Mouse (Mus musculus): ENCODE measurements around the gene Hmgn3. TPM values are rescaled to one million over a fixed set of nuclear protein-coding genes. Genes with fewer than 3 reads are reported as not detected.
"Not testable (repeated sequence)": the region's sequence is repeated elsewhere in the genome, so short reads cannot be mapped to it uniquely, and the experiment has no call there.

Gene Hmgn3
- polyA plus RNA-seq, 2 experiments, result 163 to 204 TPM

DNA sequence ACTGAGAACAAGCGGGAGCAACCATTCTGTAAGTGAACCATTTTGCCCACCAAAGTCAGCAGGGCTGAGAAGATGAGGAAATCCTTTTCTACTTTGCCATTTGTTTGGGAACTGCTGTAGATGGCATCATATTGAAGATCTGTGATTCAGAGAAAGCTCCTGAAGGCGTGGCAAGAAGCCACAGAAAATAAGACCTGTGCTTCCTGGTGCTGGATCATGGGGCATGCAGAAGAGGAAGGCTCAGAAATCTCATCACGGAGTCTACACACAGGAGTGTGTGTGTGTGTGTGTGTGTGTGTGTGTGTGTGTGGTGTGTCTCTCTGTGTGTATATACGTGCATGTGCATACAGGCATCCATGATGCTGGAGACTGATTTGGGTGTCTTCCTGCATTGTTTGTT, 16.7 kb downstream of the Hmgn3 start:
- TF ChIP-seq POLR2A (IDR thresholded peaks at IDR 0.05; ENCODE audit: borderline replicate concordance, extremely low read depth, insufficient read depth, insufficient read length), result no peak
- peaks cover 7% of the 10 kb centered on the region; the same call in 1 of the 2 replicates for H3K4me1 ChIP-seq (ENCODE audit: control insufficient read depth, insufficient read depth, low read length)
- ATAC-seq (ENCODE audit: low FRiP score, low read depth), result no peak
- no peaks in the 10 kb centered on the region for H3K27me3 ChIP-seq (ENCODE audit: control insufficient read depth, insufficient read depth, low read length)
- H3K27ac ChIP-seq (replicated peaks; ENCODE audit: low read depth, low read length), result no peak overlapping the region
- no peak overlapping the region for H3K4me3 ChIP-seq (replicated peaks; ENCODE audit: low read length)
- H3K4me2 ChIP-seq (replicated peaks; ENCODE audit: low read depth, low read length, severe bottlenecking), result no peak overlapping the region
- H3K36me3 ChIP-seq (ENCODE audit: control insufficient read depth, insufficient read depth, low read length), result no peaks in the 10 kb centered on the region
- H3K9ac ChIP-seq (ENCODE audit: low read depth, low read length, severe bottlenecking), result no peak overlapping the region
- no peak for DNase-seq (ENCODE audit: low spot score)
- 95% methylated on average over 4 of the region's 4 CpGs for WGBS
- H3K9me3 ChIP-seq (ENCODE audit: control insufficient read depth, low read length), result no peaks in the 10 kb centered on the region

DNA sequence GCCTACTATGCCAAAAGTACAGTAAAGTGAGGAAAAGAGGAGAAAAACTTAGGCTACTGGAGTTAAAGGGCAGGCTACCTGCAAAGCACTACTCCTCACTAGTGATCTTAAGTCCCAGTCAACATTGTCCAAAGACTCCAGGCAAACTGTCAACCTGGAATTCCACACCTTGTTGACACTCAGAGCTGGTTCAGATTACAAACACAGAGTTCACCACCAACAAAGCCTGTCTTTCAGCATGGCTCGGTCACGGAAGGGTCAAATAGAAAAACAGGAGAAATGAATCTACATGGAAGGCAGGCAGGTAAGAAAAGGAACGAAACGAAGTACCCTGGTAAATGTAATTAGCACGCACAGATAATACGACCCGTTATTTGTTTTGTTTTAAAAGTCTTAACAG, 18.6 kb downstream of the Hmgn3 start:
- Histone ChIP-seq H3K27me3 (ENCODE audit: control insufficient read depth, insufficient read depth, low read length) (no peaks in the 10 kb centered on the region), H3K36me3 (ENCODE audit: control insufficient read depth, insufficient read depth, low read length) (no peaks in the 10 kb centered on the region; the same call in 1 of the 2 replicates), H3K4me3 (replicated peaks; ENCODE audit: low read length) (no peak overlapping the region), H3K4me1 (ENCODE audit: control insufficient read depth, insufficient read depth, low read length) (0 out of 2 replicates have a peak, but pooled peaks cover 5% of the 10 kb centered on the region), H3K9ac (ENCODE audit: low read depth, low read length, severe bottlenecking) (no peak overlapping the region), H3K9me3 (ENCODE audit: control insufficient read depth, low read length) (no peaks in the 10 kb centered on the region), H3K4me2 (replicated peaks; ENCODE audit: low read depth, low read length, severe bottlenecking) (no peak overlapping the region), H3K27ac (replicated peaks; ENCODE audit: low read depth, low read length) (no peak overlapping the region)
- no peak for TF ChIP-seq POLR2A (IDR thresholded peaks at IDR 0.05; ENCODE audit: borderline replicate concordance, extremely low read depth, insufficient read depth, insufficient read length)
- ATAC-seq (ENCODE audit: low FRiP score, low read depth), result no peak
- no peak for DNase-seq (ENCODE audit: low spot score)
- 27% methylated on average over 7 of the region's 7 CpGs for WGBS

DNA sequence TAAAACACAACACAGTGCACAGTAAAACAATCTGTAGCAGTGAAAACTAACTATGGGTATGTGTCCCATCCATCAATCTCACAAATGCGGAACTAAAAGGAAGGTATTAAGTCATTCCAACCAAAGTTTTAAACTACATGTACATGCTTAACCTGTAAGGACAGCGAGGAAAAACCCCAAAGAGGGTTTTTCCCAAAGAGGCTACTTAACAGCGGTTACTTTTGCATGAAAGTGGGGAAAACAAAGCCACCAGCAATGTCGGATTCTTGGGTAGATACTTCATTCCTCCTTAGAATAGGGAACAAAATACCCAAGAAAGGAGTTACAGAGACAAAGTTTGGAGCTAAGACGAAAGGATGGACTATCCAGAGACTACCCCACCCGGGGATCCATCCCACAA, 20.0 kb downstream of the Hmgn3 start:
- H3K4me2 ChIP-seq (replicated peaks; ENCODE audit: low read depth, low read length, severe bottlenecking); H3K4me1 ChIP-seq (ENCODE audit: control insufficient read depth, insufficient read depth, low read length); DNase-seq (ENCODE audit: low spot score); H3K9ac ChIP-seq (ENCODE audit: low read depth, low read length, severe bottlenecking); H3K36me3 ChIP-seq (ENCODE audit: control insufficient read depth, insufficient read depth, low read length); H3K4me3 ChIP-seq (replicated peaks; ENCODE audit: low read length); H3K9me3 ChIP-seq (ENCODE audit: control insufficient read depth, low read length); ATAC-seq (ENCODE audit: low FRiP score, low read depth); H3K27me3 ChIP-seq (ENCODE audit: control insufficient read depth, insufficient read depth, low read length); H3K27ac ChIP-seq (replicated peaks; ENCODE audit: low read depth, low read length): not testable (repeated sequence)
- 87% methylated on average over 6 of the region's 6 CpGs for WGBS

DNA sequence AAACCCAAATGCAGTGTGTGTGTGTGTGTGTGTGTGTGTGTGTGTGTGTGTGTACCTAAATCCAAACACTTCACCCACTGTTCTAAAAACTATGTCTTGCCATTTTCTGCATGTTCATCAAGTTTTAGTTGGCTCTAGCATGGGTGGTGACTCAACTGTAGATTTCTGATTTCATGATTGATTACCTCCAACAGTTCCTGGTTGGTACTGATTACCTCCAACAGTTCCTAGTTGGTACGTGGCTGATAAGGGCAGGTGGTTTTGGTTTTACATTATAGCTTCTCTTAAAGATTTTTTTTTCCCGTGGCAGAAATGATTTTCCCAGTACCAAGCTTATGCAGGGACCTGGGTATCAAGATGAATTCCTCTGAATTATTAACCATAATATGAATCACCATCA, 27.3 kb downstream of the Hmgn3 start:
- no peak overlapping the region for H3K4me3 ChIP-seq (replicated peaks; ENCODE audit: low read length)
- no peak overlapping the region for H3K27ac ChIP-seq (replicated peaks; ENCODE audit: low read depth, low read length)
- peaks cover 10% of the 10 kb centered on the region for H3K4me1 ChIP-seq (ENCODE audit: control insufficient read depth, insufficient read depth, low read length)
- DNase-seq (ENCODE audit: low spot score) (no peak), ATAC-seq (ENCODE audit: low FRiP score, low read depth) (no peak)
- H3K36me3 ChIP-seq (ENCODE audit: control insufficient read depth, insufficient read depth, low read length), result peaks cover 7% of the 10 kb centered on the region; the same call in 1 of the 2 replicates
- no peaks in the 10 kb centered on the region for H3K27me3 ChIP-seq (ENCODE audit: control insufficient read depth, insufficient read depth, low read length)
- no peaks in the 10 kb centered on the region for H3K9me3 ChIP-seq (ENCODE audit: control insufficient read depth, low read length)
- H3K4me2 ChIP-seq (replicated peaks; ENCODE audit: low read depth, low read length, severe bottlenecking), result no peak overlapping the region
- no peak overlapping the region for H3K9ac ChIP-seq (ENCODE audit: low read depth, low read length, severe bottlenecking)
- TF ChIP-seq POLR2A (IDR thresholded peaks at IDR 0.05; ENCODE audit: borderline replicate concordance, extremely low read depth, insufficient read depth, insufficient read length), result no peak
- WGBS, result 67% methylated on average over 2 of the region's 2 CpGs

DNA sequence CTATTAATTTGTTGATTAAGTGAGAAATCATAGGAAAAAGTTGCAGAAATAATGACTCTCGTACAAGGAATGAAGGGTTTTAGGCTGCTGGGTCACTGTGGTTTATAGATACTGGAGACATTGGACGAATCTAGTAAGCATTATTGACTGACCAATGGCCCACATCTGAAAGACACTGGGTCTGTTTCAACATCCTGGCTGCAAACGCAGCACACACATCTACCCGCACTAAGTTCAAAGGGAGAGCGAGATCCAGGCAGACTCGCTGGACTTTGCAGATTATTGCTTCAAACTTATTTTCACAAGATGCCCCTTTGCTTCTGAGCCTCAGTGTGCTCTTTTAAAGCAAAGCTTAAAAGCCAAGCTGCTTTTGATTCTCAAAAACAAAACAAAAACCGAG, 29.0 kb downstream of the Hmgn3 start:
- Histone ChIP-seq H3K36me3 (ENCODE audit: control insufficient read depth, insufficient read depth, low read length) (peaks cover 7% of the 10 kb centered on the region; the same call in 1 of the 2 replicates), H3K4me2 (replicated peaks; ENCODE audit: low read depth, low read length, severe bottlenecking) (no peak overlapping the region), H3K9me3 (ENCODE audit: control insufficient read depth, low read length) (no peaks in the 10 kb centered on the region), H3K4me1 (ENCODE audit: control insufficient read depth, insufficient read depth, low read length) (peaks cover 12% of the 10 kb centered on the region), H3K27me3 (ENCODE audit: control insufficient read depth, insufficient read depth, low read length) (no peaks in the 10 kb centered on the region), H3K9ac (ENCODE audit: low read depth, low read length, severe bottlenecking) (no peak overlapping the region), H3K4me3 (replicated peaks; ENCODE audit: low read length) (no peak overlapping the region), H3K27ac (replicated peaks; ENCODE audit: low read depth, low read length) (no peak overlapping the region)
- TF ChIP-seq POLR2A (IDR thresholded peaks at IDR 0.05; ENCODE audit: borderline replicate concordance, extremely low read depth, insufficient read depth, insufficient read length), result no peak
- DNase-seq (ENCODE audit: low spot score), result no peak
- WGBS, result 43% methylated on average over 7 of the region's 7 CpGs
- no peak for ATAC-seq (ENCODE audit: low FRiP score, low read depth)

All from limb, embryonic 14.5 days (tissue).